Mouse (Mus musculus) stomach, postnatal 0 days (tissue): ENCODE data around the gene Apoe. TPM values are rescaled to one million over a fixed set of nuclear protein-coding genes. Genes with fewer than 3 reads are reported as not detected.
A peak's percentile ranks its signal among the peaks of the same experiment; 100 is the strongest.

Experiments
- ATAC-seq: fragments of 200-750 bp; cut with Nextera tagmentation; 2 replicates; pipeline ENCODE4 v1.8.0; 2017; ENCODE audit not compliant: low FRiP score, low TSS enrichment
- DNase-seq: peaks from one replicate; pipeline ENCODE4 v3.0.0-alpha.2; 2016; ENCODE audit warnings: low spot score
- H3K27ac ChIP-seq: fragments of 300-500 bp; sonication (generic); replicated peaks from 2 replicates; pipeline ENCODE4 v1.5.1; 2014; ENCODE audit warnings: mild to moderate bottlenecking, control low read depth
- H3K27me3 ChIP-seq: fragments of 300-500 bp; sonication (generic); 2 replicates; pipeline ENCODE4 v1.6.1; 2014; ENCODE audit warnings: low read length; ENCODE audit not compliant: control insufficient read depth, insufficient read depth
- H3K36me3 ChIP-seq: fragments of 300-500 bp; sonication (generic); 2 replicates; pipeline ENCODE4 v1.6.1; 2014; ENCODE audit warnings: low read length, mixed read lengths; ENCODE audit not compliant: control insufficient read depth, insufficient read depth
- H3K4me1 ChIP-seq: fragments of 300-500 bp; sonication (generic); replicated peaks from 2 replicates; pipeline ENCODE4 v1.6.1; 2014; ENCODE audit warnings: antibody characterized with exemption; ENCODE audit not compliant: control insufficient read depth, insufficient read depth
- H3K4me2 ChIP-seq: fragments of 300-500 bp; sonication (generic); replicated peaks from 2 replicates; pipeline ENCODE4 v1.6.1; 2014; ENCODE audit warnings: low read depth, mild to moderate bottlenecking, control low read depth, moderate library complexity
- H3K4me3 ChIP-seq: fragments of 300-500 bp; sonication (generic); 2 replicates; pipeline ENCODE4 v1.5.1; 2014; ENCODE audit warnings: low read depth, low read length, control low read depth
- H3K9ac ChIP-seq: fragments of 300-500 bp; sonication (generic); 2 replicates; pipeline ENCODE4 v1.6.1; 2014; ENCODE audit warnings: mild to moderate bottlenecking, low read length, control low read depth, mixed read lengths
- H3K9me3 ChIP-seq: fragments of 300-500 bp; sonication (generic); 2 replicates; pipeline ENCODE4 v1.6.1; 2016; ENCODE audit warnings: low read length; ENCODE audit not compliant: control insufficient read depth
- CTCF ChIP-seq: IDR thresholded peaks from 2 replicates; pipeline ENCODE4 v1.5.1; 2016; ENCODE audit warnings: antibody characterized with exemption, low read depth, mild to moderate bottlenecking, moderate library complexity
- EP300 ChIP-seq: optimal IDR thresholded peaks from 2 replicates; pipeline ENCODE3; 2016; ENCODE audit warnings: antibody characterized with exemption
- WGBS: fragments of 180-500 bp; shearing (Covaris S2); extraction: QIAGEN DNeasy Blood & Tissue Kit; methylation state at CpG from one replicate; pipeline ENCODE4 v1.1.7; 2014; 5-methylcytosine and 5-hydroxymethylcytosine counted together
- polyA plus RNA-seq: library from polyadenylated mRNA; unstranded; fragments of >200 nt; fragmentation: Nextera tagmentation; extraction: Ambion mirVana; gene quantifications from 2 replicates; pipeline ENCODE4 v1.2.1, GENCODE M21; 2015

The Apoe gene
- polyA plus RNA-seq, 1 experiment from 2014 or later = 383 TPM

GRCm38 (mm10) chr7:19702859-19703555, 4.0 kb upstream of the Apoe start:
- H3K9me3 ChIP-seq = no peaks in the 10 kb centered on the region
- H3K4me2 ChIP-seq = no peak overlapping the region
- no peak overlapping the region for H3K4me3 ChIP-seq
- peaks cover 8% of the 10 kb centered on the region for H3K4me1 ChIP-seq
- H3K27me3 ChIP-seq = no peaks in the 10 kb centered on the region
- H3K36me3 ChIP-seq = peaks cover 5% of the 10 kb centered on the region
- H3K27ac ChIP-seq = no peak overlapping the region
- WGBS = 89% methylated on average over 16 of the region's 16 CpGs
- DNase-seq (no peak), ATAC-seq (no peak)
- TF ChIP-seq EP300 (no peak), CTCF (no peak)
- H3K9ac ChIP-seq = no peak overlapping the region

- H3K27me3 ChIP-seq = no peaks in the 10 kb centered on the region
- H3K4me1 ChIP-seq = peaks cover 8% of the 10 kb centered on the region
- no peaks in the 10 kb centered on the region for H3K9me3 ChIP-seq
- H3K4me3 ChIP-seq = no peak overlapping the region
- 34% methylated on average over 22 of the region's 22 CpGs for WGBS
- DNase-seq = peak; percentile 84
- no peak overlapping the region; the same call in 1 of the 2 replicates for H3K9ac ChIP-seq
- 0 out of 2 replicates have a peak overlapping the region, but pooled peaks have one; percentile 27 for H3K4me2 ChIP-seq
- ATAC-seq = peak; percentile 89
- H3K27ac ChIP-seq = peak overlapping the region; percentile 70
- TF ChIP-seq EP300 (no peak), CTCF (peak; percentile 84)
- H3K36me3 ChIP-seq = peaks cover 1% of the 10 kb centered on the region
Observed at GRCm38 (mm10) chr7:19701069-19701761, 2.2 kb upstream of the Apoe start.

- H3K4me3 ChIP-seq = no peak overlapping the region
- H3K27ac ChIP-seq = peak overlapping the region; percentile 70
- DNase-seq (no peak), ATAC-seq (0 out of 2 replicates have a peak, but pooled peaks have one; percentile 6)
- no peak for TF ChIP-seq EP300
- TF ChIP-seq CTCF = no peak
- 0 out of 2 replicates have a peak overlapping the region, but pooled peaks have one; percentile 27 for H3K4me2 ChIP-seq
- no peak overlapping the region; the same call in 1 of the 2 replicates for H3K9ac ChIP-seq
- H3K4me1 ChIP-seq = peaks cover 8% of the 10 kb centered on the region
- 43% methylated on average over 12 of the region's 12 CpGs for WGBS
- no peaks in the 10 kb centered on the region for H3K9me3 ChIP-seq
- no peaks in the 10 kb centered on the region for H3K36me3 ChIP-seq
- no peaks in the 10 kb centered on the region for H3K27me3 ChIP-seq
Observed at GRCm38 (mm10) chr7:19700299-19701068, 1.5 kb upstream of the Apoe start.

DNA sequence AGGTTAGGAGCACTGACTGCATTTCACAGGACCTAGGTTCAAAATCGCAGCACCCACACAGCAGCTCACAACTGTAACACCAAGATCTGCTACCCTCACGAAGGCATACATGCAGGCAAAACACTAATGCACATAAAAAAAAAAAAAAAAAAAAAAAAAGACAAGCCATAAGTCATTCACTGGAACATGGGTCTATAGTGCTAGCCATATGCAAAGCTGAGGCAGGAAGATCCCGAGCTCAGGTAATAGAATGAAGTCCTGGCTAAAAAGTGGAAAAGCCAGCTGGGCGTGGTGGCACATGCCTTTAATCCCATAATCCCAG, 800 bp upstream of the Apoe start:
- no peaks in the 10 kb centered on the region for H3K36me3 ChIP-seq
- H3K4me2 ChIP-seq = no peak overlapping the region
- 72% methylated on average over 4 of the region's 4 CpGs for WGBS
- no peak overlapping the region for H3K9ac ChIP-seq
- H3K27me3 ChIP-seq = no peaks in the 10 kb centered on the region
- H3K9me3 ChIP-seq = no peaks in the 10 kb centered on the region
- TF ChIP-seq CTCF = no peak
- no peak for TF ChIP-seq EP300
- ATAC-seq = no peak
- H3K27ac ChIP-seq = no peak overlapping the region
- peaks cover 8% of the 10 kb centered on the region for H3K4me1 ChIP-seq
- no peak overlapping the region for H3K4me3 ChIP-seq
- DNase-seq = no peak

DNA sequence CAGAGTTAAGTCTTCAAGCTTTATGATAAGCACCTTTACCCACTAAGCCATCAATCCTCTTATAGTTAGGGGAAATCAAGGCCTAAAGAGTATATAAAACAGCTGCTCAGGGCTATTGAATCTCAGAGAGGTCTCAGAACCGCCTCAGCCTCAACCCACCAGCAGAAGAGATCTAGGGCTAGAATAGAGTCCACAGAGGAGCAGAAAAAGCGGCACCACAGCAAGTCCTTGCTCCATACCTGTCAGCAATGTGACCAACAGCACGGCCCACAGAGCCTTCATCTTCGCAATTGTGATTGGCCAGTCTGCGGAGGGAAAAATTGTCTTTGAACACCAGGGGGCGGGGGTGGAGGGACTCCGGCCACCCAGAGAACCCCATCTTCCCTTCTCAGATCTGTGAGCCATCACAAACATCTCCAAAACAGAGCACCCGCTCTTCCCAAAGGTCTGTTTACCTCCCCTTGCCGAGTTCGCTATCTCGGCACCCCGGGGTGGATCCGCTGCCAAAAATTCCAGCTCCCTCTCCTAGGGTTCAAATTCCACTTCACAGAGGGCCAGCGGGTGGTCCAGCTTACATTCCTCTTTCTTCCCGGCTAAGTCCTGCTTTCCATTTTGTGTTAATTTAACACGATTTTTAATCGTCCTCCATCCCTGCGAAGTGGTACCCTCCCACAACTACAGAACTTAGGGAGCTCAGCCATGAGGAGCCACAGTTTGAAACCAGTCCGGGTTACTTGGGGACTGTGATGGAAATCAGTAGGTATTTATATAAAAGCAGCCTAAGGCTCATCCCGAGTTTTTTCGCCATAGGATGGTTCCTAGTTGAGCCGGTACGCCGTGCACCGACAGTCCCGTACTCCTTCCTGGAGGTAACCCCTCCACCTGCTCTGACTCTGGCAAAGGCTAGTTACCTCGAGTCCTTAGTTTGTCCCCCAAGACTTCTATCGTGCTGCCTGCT, 760 bp downstream of the Apoe start:
- Histone ChIP-seq H3K9me3 (no peaks in the 10 kb centered on the region), H3K27ac (peak overlapping the region; percentile 50), H3K4me3 (peak overlapping the region; percentile 37), H3K4me1 (peaks cover 8% of the 10 kb centered on the region), H3K36me3 (no peaks in the 10 kb centered on the region), H3K9ac (peak overlapping the region; percentile 51), H3K4me2 (peak overlapping the region; percentile 59), H3K27me3 (no peaks in the 10 kb centered on the region)
- ATAC-seq = no peak
- WGBS = 7% methylated on average over 28 of the region's 28 CpGs
- TF ChIP-seq EP300 (no peak), CTCF (peak; percentile 62)
- DNase-seq = peak; percentile 42
